Mouse (Mus musculus) testis, postnatal 14 days (tissue): ENCODE data around the gene Unc5b.

Experiments
- DNase-seq: peaks from one replicate; pipeline ENCODE4 v3.0.0; 2021; ENCODE audit warnings: low spot score

Unc5b gene

DNA sequence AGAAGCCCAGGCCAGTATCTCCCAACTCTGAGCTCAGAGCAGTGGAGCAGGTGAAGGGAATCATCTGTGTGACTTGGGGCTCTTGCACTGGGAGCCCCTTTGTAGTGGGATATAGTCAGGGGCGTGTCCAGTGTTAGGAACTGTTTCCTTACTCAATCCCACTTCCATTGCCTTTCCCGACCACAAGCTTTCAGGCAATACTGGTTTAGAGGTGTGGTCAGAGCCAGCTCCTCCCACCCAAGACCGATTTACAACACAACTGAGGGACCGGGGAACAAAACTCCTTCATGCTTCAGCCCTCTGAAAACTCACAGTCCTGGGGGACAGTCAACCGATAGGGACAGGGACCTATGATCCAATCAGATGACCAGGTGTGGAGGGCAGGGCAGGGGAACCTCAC lies 110.9 kb downstream of the Unc5b start:
- no peak for DNase-seq

DNA sequence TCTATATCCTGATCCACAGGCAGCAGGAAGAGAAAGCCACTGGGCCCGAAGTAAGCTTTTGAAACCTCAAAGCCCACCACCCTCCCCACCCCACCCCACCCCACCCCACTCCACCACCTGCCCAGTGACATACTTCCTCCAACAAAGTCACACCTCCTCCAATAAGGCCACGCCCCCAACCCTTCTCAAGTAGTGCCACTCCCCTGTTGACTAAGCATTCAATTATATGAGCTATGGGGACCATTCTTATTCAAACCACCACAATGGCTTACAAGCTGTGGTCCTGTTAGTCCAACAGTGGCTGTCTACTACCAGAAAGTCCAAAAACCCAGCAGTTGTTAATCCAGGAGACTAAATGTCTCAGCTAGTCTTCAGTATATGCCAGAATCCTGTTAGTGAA lies 112.9 kb downstream of the Unc5b start:
- no peak for DNase-seq

- DNase-seq, result no peak
These were observed 114.9 kb downstream of the Unc5b start for GRCm38 (mm10) chr10:60716449-60716848.
